Mouse (Mus musculus) brain, embryonic 14.5 days (tissue): ENCODE data around the gene Cep55.
A peak's percentile ranks its signal among the peaks of the same experiment; 100 is the strongest.

Experiments used
- CTCF ChIP-seq: fragments of 200-500 bp; IDR thresholded peaks from 2 replicates; pipeline ENCODE4 v1.5.1; 2012; ENCODE audit warnings: inconsistent platforms, mild to moderate bottlenecking, moderate library complexity, borderline replicate concordance; ENCODE audit not compliant: insufficient read depth, insufficient read length; ENCODE audit errors: extremely low read depth
- POLR2A ChIP-seq: fragments of 200-500 bp; IDR thresholded peaks from 2 replicates; pipeline ENCODE4 v1.6.1; 2012; ENCODE audit warnings: mild to moderate bottlenecking, inconsistent platforms, borderline replicate concordance; ENCODE audit not compliant: poor library complexity, insufficient read depth, insufficient read length, severe bottlenecking; ENCODE audit errors: extremely low read depth

- TF ChIP-seq CTCF (peak; percentile 53; the same call in 1 of the 2 replicates), POLR2A (no peak)
Observed at GRCm38 (mm10) chr19:38086948-38087551, 32.2 kb downstream of the Cep55 start.
